Mouse (Mus musculus): ENCODE results near the gene Rab40c. TPM values are rescaled to one million over a fixed set of nuclear protein-coding genes. Genes with fewer than 3 reads are reported as not detected.

The Rab40c gene
- total and polyA plus RNA-seq, 2 experiments from 2014 or later: 38.9 to 42.1 TPM

DNA sequence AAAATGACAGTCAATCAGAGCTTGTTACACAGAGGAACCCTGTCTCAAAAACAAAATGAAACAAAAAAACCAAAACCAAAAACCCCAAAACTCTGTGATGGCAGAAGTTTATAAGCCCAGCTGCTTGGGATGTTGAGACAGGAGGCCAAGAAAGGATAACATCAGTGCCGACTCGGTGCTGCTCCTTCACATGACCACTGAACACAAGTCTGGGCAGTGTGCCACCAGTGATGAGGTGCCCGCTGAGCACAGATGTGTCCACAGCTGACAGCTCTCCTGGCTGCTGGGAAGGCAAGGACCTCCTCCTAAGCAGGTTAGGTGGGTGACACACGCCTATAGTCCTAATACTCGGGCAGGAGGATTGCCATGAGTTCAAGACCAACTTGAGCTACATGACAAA is 2.6 kb upstream of the Rab40c start:
- H3K9ac ChIP-seq (replicated peaks; ENCODE audit: low read length, poor library complexity, severe bottlenecking): no peak overlapping the region
- ATAC-seq (ENCODE audit: low FRiP score) (no peak), DNase-seq (ENCODE audit: low spot score) (peak; percentile 12)
- H3K27me3 ChIP-seq (ENCODE audit: insufficient read depth, low read length): no peaks in the 10 kb centered on the region
- no peak overlapping the region for H3K4me3 ChIP-seq (ENCODE audit: low read depth, low read length)
- peaks cover 10% of the 10 kb centered on the region for H3K4me1 ChIP-seq (ENCODE audit: insufficient read depth, low read length)
- no peak overlapping the region for H3K4me2 ChIP-seq (ENCODE audit: low read depth, low read length, poor library complexity, severe bottlenecking)
- no peak overlapping the region for H3K27ac ChIP-seq (ENCODE audit: low read depth, low read length)
- TF ChIP-seq CTCF (IDR thresholded peaks at IDR 0.05): no peak
- H3K36me3 ChIP-seq (ENCODE audit: insufficient read depth, low read length): peaks cover 11% of the 10 kb centered on the region
- WGBS: 80% methylated on average over 5 of the region's 5 CpGs
- no peaks in the 10 kb centered on the region for H3K9me3 ChIP-seq (ENCODE audit: low read length)

DNA sequence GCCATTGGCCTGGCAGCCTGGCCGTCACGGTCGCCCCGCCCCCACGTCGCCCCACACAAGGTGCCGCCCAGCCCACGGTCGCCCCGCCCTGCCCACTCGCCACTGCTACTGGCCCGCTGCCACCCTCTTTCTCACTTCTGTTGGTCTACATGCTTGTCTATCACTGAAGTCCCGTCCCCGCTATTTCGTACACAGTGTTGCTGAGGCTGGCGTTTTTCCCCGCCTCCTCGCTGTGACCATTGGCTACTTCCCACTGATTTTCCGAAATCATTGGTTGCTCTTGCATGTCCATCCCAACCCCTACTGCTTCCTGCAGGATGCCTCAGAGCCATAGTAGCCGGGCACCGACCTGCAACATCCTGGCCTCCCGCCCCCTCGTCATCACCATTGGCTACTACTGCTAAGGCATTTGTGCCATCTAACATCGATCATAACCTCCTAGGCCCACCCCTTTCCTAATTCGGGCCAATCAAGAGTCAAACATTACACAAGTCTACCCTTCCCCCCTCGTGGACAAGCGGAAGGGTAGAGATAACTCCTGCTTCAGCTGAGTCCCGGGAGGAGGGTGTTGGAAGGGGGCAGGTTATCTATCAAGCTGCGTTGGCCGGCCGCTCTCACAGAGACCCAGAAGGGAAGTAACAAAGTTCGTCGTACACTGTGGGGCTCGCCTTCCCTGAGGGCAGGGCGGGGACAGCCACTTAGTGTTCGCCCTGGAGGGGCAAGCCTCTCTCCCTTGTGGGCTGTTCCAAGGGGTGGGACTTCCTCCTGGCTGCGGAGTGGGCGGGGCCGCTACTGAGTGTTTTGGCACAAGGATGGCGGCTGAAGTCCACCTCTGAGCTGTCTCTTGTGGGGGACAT is 487 bp upstream of the Rab40c start:
- DNase-seq (ENCODE audit: low spot score) (peak; percentile 100), ATAC-seq (ENCODE audit: low FRiP score) (peak; percentile 98)
- Histone ChIP-seq H3K27me3 (ENCODE audit: insufficient read depth, low read length) (no peaks in the 10 kb centered on the region), H3K9me3 (ENCODE audit: low read length) (no peaks in the 10 kb centered on the region), H3K4me3 (ENCODE audit: low read depth, low read length) (peak overlapping the region; percentile 73), H3K9ac (replicated peaks; ENCODE audit: low read length, poor library complexity, severe bottlenecking) (peak overlapping the region; percentile 50), H3K4me1 (ENCODE audit: insufficient read depth, low read length) (peaks cover 10% of the 10 kb centered on the region), H3K27ac (ENCODE audit: low read depth, low read length) (peak overlapping the region; percentile 86), H3K4me2 (ENCODE audit: low read depth, low read length, poor library complexity, severe bottlenecking) (peak overlapping the region; percentile 63), H3K36me3 (ENCODE audit: insufficient read depth, low read length) (peaks cover 8% of the 10 kb centered on the region)
- 0% methylated on average over 34 of the region's 40 CpGs for WGBS
- TF ChIP-seq CTCF (IDR thresholded peaks at IDR 0.05): peak; percentile 30; the same call in 1 of the 2 replicates

GRCm38 (mm10) chr17:25918037-25918750 is 1.3 kb downstream of the Rab40c start:
- Histone ChIP-seq H3K27me3 (ENCODE audit: insufficient read depth, low read length) (no peaks in the 10 kb centered on the region), H3K36me3 (ENCODE audit: insufficient read depth, low read length) (peaks cover 8% of the 10 kb centered on the region), H3K9me3 (ENCODE audit: low read length) (no peaks in the 10 kb centered on the region), H3K4me2 (ENCODE audit: low read depth, low read length, poor library complexity, severe bottlenecking) (peak overlapping the region; percentile 63), H3K9ac (replicated peaks; ENCODE audit: low read length, poor library complexity, severe bottlenecking) (peak overlapping the region; percentile 77), H3K4me1 (ENCODE audit: insufficient read depth, low read length) (peaks cover 10% of the 10 kb centered on the region), H3K27ac (ENCODE audit: low read depth, low read length) (0 out of 2 replicates have a peak overlapping the region, but pooled peaks have one; percentile 84), H3K4me3 (ENCODE audit: low read depth, low read length) (peak overlapping the region; percentile 73)
- DNase-seq (ENCODE audit: low spot score) (no peak), ATAC-seq (ENCODE audit: low FRiP score) (no peak)
- WGBS: 83% methylated on average over 9 of the region's 9 CpGs
- no peak for TF ChIP-seq CTCF (IDR thresholded peaks at IDR 0.05)

- WGBS: 89% methylated on average over 8 of the region's 8 CpGs
- Histone ChIP-seq H3K4me3 (ENCODE audit: low read depth, low read length) (no peak overlapping the region), H3K9me3 (ENCODE audit: low read length) (no peaks in the 10 kb centered on the region), H3K27ac (ENCODE audit: low read depth, low read length) (no peak overlapping the region), H3K9ac (replicated peaks; ENCODE audit: low read length, poor library complexity, severe bottlenecking) (peak overlapping the region; percentile 77; the same call in 1 of the 2 replicates), H3K4me2 (ENCODE audit: low read depth, low read length, poor library complexity, severe bottlenecking) (no peak overlapping the region), H3K36me3 (ENCODE audit: insufficient read depth, low read length) (peaks cover 8% of the 10 kb centered on the region), H3K4me1 (ENCODE audit: insufficient read depth, low read length) (peaks cover 10% of the 10 kb centered on the region), H3K27me3 (ENCODE audit: insufficient read depth, low read length) (no peaks in the 10 kb centered on the region)
- DNase-seq (ENCODE audit: low spot score) (no peak), ATAC-seq (ENCODE audit: low FRiP score) (no peak)
- TF ChIP-seq CTCF (IDR thresholded peaks at IDR 0.05): no peak
These were observed 2.4 kb downstream of the Rab40c start for GRCm38 (mm10) chr17:25916931-25917647.

DNA sequence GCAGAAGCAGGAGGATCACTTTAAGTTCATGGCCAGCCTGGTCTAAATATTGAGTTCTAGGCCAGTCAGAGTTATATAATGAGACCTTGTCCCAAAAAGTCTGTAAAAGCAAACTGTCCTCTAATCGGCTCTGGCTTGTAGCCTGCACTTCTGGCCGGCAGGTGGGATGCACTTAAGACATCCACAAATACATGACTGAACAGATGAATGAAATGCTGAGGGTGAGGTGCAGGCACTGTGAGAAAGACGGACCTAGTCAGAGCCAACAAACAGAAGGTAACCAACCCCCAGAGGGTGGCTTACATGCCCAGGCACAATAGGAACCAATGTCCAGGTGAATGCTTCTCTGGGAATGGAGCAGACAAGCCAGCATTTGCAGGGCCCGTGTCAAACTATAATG is 5.2 kb downstream of the Rab40c start:
- no peaks in the 10 kb centered on the region for H3K27me3 ChIP-seq (ENCODE audit: insufficient read depth, low read length)
- TF ChIP-seq CTCF (IDR thresholded peaks at IDR 0.05): no peak
- H3K9me3 ChIP-seq (ENCODE audit: low read length): no peaks in the 10 kb centered on the region
- H3K4me1 ChIP-seq (ENCODE audit: insufficient read depth, low read length): peaks cover 10% of the 10 kb centered on the region
- H3K27ac ChIP-seq (ENCODE audit: low read depth, low read length): no peak overlapping the region
- H3K36me3 ChIP-seq (ENCODE audit: insufficient read depth, low read length): peaks cover 8% of the 10 kb centered on the region
- WGBS: 82% methylated on average over 4 of the region's 4 CpGs
- no peak overlapping the region for H3K4me2 ChIP-seq (ENCODE audit: low read depth, low read length, poor library complexity, severe bottlenecking)
- no peak for DNase-seq (ENCODE audit: low spot score)
- no peak for ATAC-seq (ENCODE audit: low FRiP score)
- H3K9ac ChIP-seq (replicated peaks; ENCODE audit: low read length, poor library complexity, severe bottlenecking): no peak overlapping the region
- H3K4me3 ChIP-seq (ENCODE audit: low read depth, low read length): no peak overlapping the region

All from midbrain, postnatal 0 days (tissue).